Mouse (Mus musculus) heart, adult 2 months (tissue): Measurements from ENCODE around the gene Gm45208.
A peak's percentile ranks its signal among the peaks of the same experiment; 100 is the strongest.

Experiments used
- CTCF ChIP-seq: fragments of 200-600 bp; IDR thresholded peaks from 2 replicates; pipeline ENCODE4 v1.8.1; 2022; ENCODE audit warnings: antibody characterized with exemption, mild to moderate bottlenecking, moderate library complexity
- POLR2A ChIP-seq: fragments of 200-500 bp; IDR thresholded peaks from 2 replicates; pipeline ENCODE4 v1.6.1; 2011; ENCODE audit warnings: mild to moderate bottlenecking, low read depth, low read length, control low read depth; ENCODE audit not compliant: insufficient read depth

DNA sequence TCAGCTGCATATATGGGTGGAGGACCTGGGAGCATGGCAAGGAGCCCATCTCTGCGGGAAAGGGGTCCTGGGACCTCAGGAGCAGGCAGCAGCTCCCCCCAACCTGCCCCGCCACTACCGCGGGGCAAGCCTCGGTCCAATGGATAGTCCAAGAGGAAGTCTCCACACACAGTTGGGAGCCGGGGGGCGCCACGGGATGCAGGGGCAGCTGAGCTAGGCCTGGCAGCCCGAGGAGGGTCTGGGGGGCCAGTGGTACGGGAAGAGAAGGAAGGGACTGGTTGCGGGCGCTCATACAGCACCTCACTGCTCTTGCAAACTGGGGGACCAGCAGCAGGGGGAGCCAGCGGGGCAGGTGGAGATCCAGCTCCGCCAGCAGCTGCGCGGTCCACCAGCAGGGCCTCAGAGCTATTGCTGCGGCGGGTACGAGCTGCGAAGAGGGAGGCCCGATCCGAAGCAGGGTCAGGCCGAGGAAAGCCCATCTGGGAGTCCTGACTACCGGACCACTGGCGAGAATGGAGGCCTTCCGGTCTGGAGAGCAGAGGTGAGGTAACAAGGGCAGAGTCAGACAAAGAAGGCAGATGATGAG is 11.6 kb downstream of the Gm45208 start:
- peak; percentile 81 for TF ChIP-seq CTCF
- no peak for TF ChIP-seq POLR2A
